Mouse (Mus musculus) heart, embryonic 11.5 days (tissue): ENCODE data around the gene Arhgap15. TPM values are rescaled to one million over a fixed set of nuclear protein-coding genes. Genes with fewer than 3 reads are reported as not detected.

Experiments used
- ATAC-seq: fragments of 200-750 bp; cut with Nextera tagmentation; replicated peaks from 2 replicates; pipeline ENCODE4 v1.8.0; 2017; ENCODE audit warnings: moderate library complexity; ENCODE audit not compliant: insufficient number of reproducible peaks, low FRiP score, low TSS enrichment
- H3K27ac ChIP-seq: fragments of 300-500 bp; sonication (generic); 2 replicates; pipeline ENCODE4 v1.5.1; 2014; ENCODE audit warnings: mild to moderate bottlenecking, low read depth, low read length
- H3K27me3 ChIP-seq: fragments of 300-500 bp; sonication (generic); 2 replicates; pipeline ENCODE4 v1.6.1; 2014; ENCODE audit warnings: mild to moderate bottlenecking, low read length, mixed read lengths; ENCODE audit not compliant: control insufficient read depth, insufficient read depth
- H3K36me3 ChIP-seq: fragments of 300-500 bp; sonication (generic); 2 replicates; pipeline ENCODE4 v1.6.1; 2014; ENCODE audit warnings: mild to moderate bottlenecking, low read length, moderate library complexity, mixed read lengths; ENCODE audit not compliant: control insufficient read depth, insufficient read depth
- H3K4me1 ChIP-seq: fragments of 300-500 bp; sonication (generic); 2 replicates; pipeline ENCODE4 v1.6.1; 2014; ENCODE audit warnings: low read length; ENCODE audit not compliant: control insufficient read depth, insufficient read depth
- H3K4me2 ChIP-seq: fragments of 300-500 bp; sonication (generic); 2 replicates; pipeline ENCODE4 v1.6.1; 2014; ENCODE audit warnings: mild to moderate bottlenecking, moderate library complexity
- H3K4me3 ChIP-seq: fragments of 300-500 bp; sonication (generic); 2 replicates; pipeline ENCODE4 v1.5.1; 2014; ENCODE audit warnings: low read depth, low read length
- H3K9ac ChIP-seq: fragments of 300-500 bp; sonication (generic); 2 replicates; pipeline ENCODE4 v1.6.1; 2014; ENCODE audit warnings: mild to moderate bottlenecking, low read depth, low read length, moderate library complexity
- H3K9me3 ChIP-seq: fragments of 300-500 bp; sonication (generic); replicated peaks from 2 replicates; pipeline ENCODE4 v1.6.1; 2016; ENCODE audit warnings: low read length; ENCODE audit not compliant: control insufficient read depth
- WGBS: fragments of 180-500 bp; shearing (Covaris S2); extraction: QIAGEN DNeasy Blood & Tissue Kit; methylation state at CpG from one replicate; pipeline ENCODE4 v1.1.7; 2014; ENCODE audit not compliant: insufficient replicate concordance; 5-methylcytosine and 5-hydroxymethylcytosine counted together
- polyA plus RNA-seq: library from polyadenylated mRNA; unstranded; fragments of >200 nt; fragmentation: Nextera tagmentation; extraction: Ambion mirVana; gene quantifications from 2 replicates; pipeline ENCODE4 v1.2.1, GENCODE M21; 2014

The Arhgap15 gene
- polyA plus RNA-seq, 1 experiment from 2014 or later = 0.43 TPM

GRCm38 (mm10) chr2:44318436-44318835 is 569.8 kb downstream of the Arhgap15 start:
- Histone ChIP-seq H3K36me3 (no peaks in the 10 kb centered on the region), H3K9me3 (no peaks in the 10 kb centered on the region)

GRCm38 (mm10) chr2:44319479-44319878 is 570.9 kb downstream of the Arhgap15 start:
- H3K4me3 ChIP-seq = no peak overlapping the region
- 92% methylated on average over 4 of the region's 4 CpGs for WGBS
- H3K4me1 ChIP-seq = no peaks in the 10 kb centered on the region
- no peaks in the 10 kb centered on the region for H3K36me3 ChIP-seq
- H3K27ac ChIP-seq = no peak overlapping the region
- H3K27me3 ChIP-seq = no peaks in the 10 kb centered on the region
- no peak for ATAC-seq
- no peak overlapping the region for H3K9ac ChIP-seq
- no peaks in the 10 kb centered on the region for H3K9me3 ChIP-seq
- H3K4me2 ChIP-seq = no peak overlapping the region

More at GRCm38 (mm10) chr2:44318436-44318835, 569.8 kb downstream of the Arhgap15 start:
- ATAC-seq = no peak
- Histone ChIP-seq H3K9ac (no peak overlapping the region), H3K27ac (no peak overlapping the region), H3K4me1 (0 out of 2 replicates have a peak, but pooled peaks cover 2% of the 10 kb centered on the region), H3K4me3 (no peak overlapping the region), H3K27me3 (no peaks in the 10 kb centered on the region), H3K4me2 (no peak overlapping the region)
- 68% methylated on average over 6 of the region's 6 CpGs for WGBS

- Histone ChIP-seq H3K4me2 (no peak overlapping the region), H3K4me1 (no peaks in the 10 kb centered on the region), H3K27ac (no peak overlapping the region), H3K27me3 (no peaks in the 10 kb centered on the region), H3K4me3 (no peak overlapping the region), H3K9me3 (no peaks in the 10 kb centered on the region), H3K36me3 (no peaks in the 10 kb centered on the region), H3K9ac (no peak overlapping the region)
- no peak for ATAC-seq
- 89% methylated on average over 4 of the region's 4 CpGs for WGBS
Measured at GRCm38 (mm10) chr2:44323813-44324212, 575.2 kb downstream of the Arhgap15 start.

- Histone ChIP-seq H3K4me2 (no peak overlapping the region), H3K27me3 (no peaks in the 10 kb centered on the region), H3K4me3 (no peak overlapping the region), H3K4me1 (no peaks in the 10 kb centered on the region), H3K36me3 (no peaks in the 10 kb centered on the region), H3K27ac (no peak overlapping the region), H3K9me3 (no peaks in the 10 kb centered on the region), H3K9ac (no peak overlapping the region)
- 67% methylated on average over 4 of the region's 4 CpGs for WGBS
- no peak for ATAC-seq
Measured at GRCm38 (mm10) chr2:44333295-44333694, 584.7 kb downstream of the Arhgap15 start.

GRCm38 (mm10) chr2:44334006-44334405 is 585.4 kb downstream of the Arhgap15 start:
- H3K4me2 ChIP-seq = no peak overlapping the region
- H3K36me3 ChIP-seq = no peaks in the 10 kb centered on the region
- no peaks in the 10 kb centered on the region for H3K9me3 ChIP-seq
- no peaks in the 10 kb centered on the region for H3K4me1 ChIP-seq
- no peak overlapping the region for H3K9ac ChIP-seq
- ATAC-seq = no peak
- H3K27me3 ChIP-seq = no peaks in the 10 kb centered on the region
- H3K27ac ChIP-seq = no peak overlapping the region
- no peak overlapping the region for H3K4me3 ChIP-seq
- WGBS = 30% methylated on average over 3 of the region's 3 CpGs

GRCm38 (mm10) chr2:44334517-44334916 is 585.9 kb downstream of the Arhgap15 start:
- Histone ChIP-seq H3K36me3 (no peaks in the 10 kb centered on the region), H3K4me1 (no peaks in the 10 kb centered on the region), H3K4me3 (no peak overlapping the region), H3K9ac (no peak overlapping the region), H3K4me2 (no peak overlapping the region), H3K27ac (no peak overlapping the region), H3K27me3 (no peaks in the 10 kb centered on the region), H3K9me3 (no peaks in the 10 kb centered on the region)
- ATAC-seq = no peak
- 32% methylated on average over 2 of the region's 2 CpGs for WGBS

- Histone ChIP-seq H3K4me2 (no peak overlapping the region), H3K9ac (no peak overlapping the region), H3K27ac (no peak overlapping the region), H3K4me1 (no peaks in the 10 kb centered on the region), H3K4me3 (no peak overlapping the region), H3K27me3 (no peaks in the 10 kb centered on the region), H3K9me3 (no peaks in the 10 kb centered on the region), H3K36me3 (no peaks in the 10 kb centered on the region)
- 77% methylated on average over 5 of the region's 5 CpGs for WGBS
- no peak for ATAC-seq
Measured at GRCm38 (mm10) chr2:44336720-44337354, 588.2 kb downstream of the Arhgap15 start.

GRCm38 (mm10) chr2:44338467-44338866 is 589.8 kb downstream of the Arhgap15 start:
- Histone ChIP-seq H3K36me3 (no peaks in the 10 kb centered on the region), H3K4me2 (no peak overlapping the region), H3K27me3 (no peaks in the 10 kb centered on the region), H3K4me3 (no peak overlapping the region), H3K9me3 (no peaks in the 10 kb centered on the region), H3K27ac (no peak overlapping the region), H3K4me1 (no peaks in the 10 kb centered on the region), H3K9ac (no peak overlapping the region)
- no peak for ATAC-seq
- WGBS = 81% methylated on average over 6 of the region's 6 CpGs

- 79% methylated on average over 10 of the region's 10 CpGs for WGBS
- Histone ChIP-seq H3K4me3 (no peak overlapping the region), H3K9me3 (no peaks in the 10 kb centered on the region), H3K4me2 (no peak overlapping the region), H3K36me3 (no peaks in the 10 kb centered on the region), H3K27ac (no peak overlapping the region), H3K9ac (no peak overlapping the region), H3K4me1 (no peaks in the 10 kb centered on the region), H3K27me3 (no peaks in the 10 kb centered on the region)
- no peak for ATAC-seq
Measured at GRCm38 (mm10) chr2:44341091-44341571, 592.5 kb downstream of the Arhgap15 start.
